Mouse (Mus musculus) liver, postnatal 0 days (tissue): ENCODE measurements around the gene Top2a. TPM values are rescaled to one million over a fixed set of nuclear protein-coding genes. Genes with fewer than 3 reads are reported as not detected.
A peak's percentile ranks its signal among the peaks of the same experiment; 100 is the strongest.

Experiments
- ATAC-seq: fragments of 200-750 bp; cut with Nextera tagmentation; 2 replicates; pipeline ENCODE4 v1.8.0; 2017; ENCODE audit warnings: mild to moderate bottlenecking, moderate library complexity
- DNase-seq: peaks from one replicate; pipeline ENCODE4 v3.0.0-alpha.2; 2016
- H3K27ac ChIP-seq: fragments of 300-500 bp; sonication (generic); 2 replicates; pipeline ENCODE4 v1.5.1; 2014; ENCODE audit warnings: antibody characterized with exemption, moderate library complexity, mild to moderate bottlenecking, low read depth
- H3K27me3 ChIP-seq: fragments of 300-500 bp; sonication (generic); 2 replicates; pipeline ENCODE4 v1.6.1; 2014; ENCODE audit warnings: low read length, control low read depth, mixed read lengths; ENCODE audit not compliant: insufficient read depth
- H3K36me3 ChIP-seq: fragments of 300-500 bp; sonication (generic); replicated peaks from 2 replicates; pipeline ENCODE4 v1.6.1; 2014; ENCODE audit warnings: mild to moderate bottlenecking, control low read depth, low read length, moderate library complexity, mixed read lengths; ENCODE audit not compliant: insufficient read depth
- H3K4me1 ChIP-seq: fragments of 300-500 bp; sonication (generic); 2 replicates; pipeline ENCODE4 v1.6.1; 2014; ENCODE audit warnings: antibody characterized with exemption, mild to moderate bottlenecking, control low read depth; ENCODE audit not compliant: insufficient read depth
- H3K4me2 ChIP-seq: fragments of 300-500 bp; sonication (generic); 2 replicates; pipeline ENCODE4 v1.6.1; 2014; ENCODE audit warnings: low read depth, mild to moderate bottlenecking, low read length, moderate library complexity, mixed read lengths
- H3K4me3 ChIP-seq: fragments of 300-500 bp; sonication (generic); 2 replicates; pipeline ENCODE4 v1.5.1; 2014; ENCODE audit warnings: low read depth, low read length
- H3K9ac ChIP-seq: fragments of 300-500 bp; sonication (generic); replicated peaks from 2 replicates; pipeline ENCODE4 v1.6.1; 2014; ENCODE audit warnings: mild to moderate bottlenecking, moderate library complexity
- H3K9me3 ChIP-seq: fragments of 300-500 bp; sonication (generic); 2 replicates; pipeline ENCODE4 v1.6.1; 2016; ENCODE audit warnings: mild to moderate bottlenecking, control low read depth, low read length, mixed read lengths
- CTCF ChIP-seq: sonication (generic); IDR thresholded peaks from 2 replicates; pipeline ENCODE4 v1.5.1; 2016; ENCODE audit warnings: antibody characterized with exemption, low read depth
- EP300 ChIP-seq: IDR thresholded peaks from 2 replicates; pipeline ENCODE4 v1.6.1; 2016; ENCODE audit warnings: antibody characterized with exemption, low read depth, mild to moderate bottlenecking
- WGBS: fragments of 180-500 bp; shearing (Covaris S2); extraction: QIAGEN DNeasy Blood & Tissue Kit; methylation state at CpG from one replicate; pipeline ENCODE4 v1.1.7; 2014; ENCODE audit not compliant: insufficient replicate concordance; 5-methylcytosine and 5-hydroxymethylcytosine counted together
- polyA plus RNA-seq: library from polyadenylated mRNA; unstranded; fragments of >200 nt; fragmentation: Nextera tagmentation; extraction: Ambion mirVana; gene quantifications from 2 replicates; pipeline ENCODE4 v1.2.1, GENCODE M21; 2015

Top2a gene
- polyA plus RNA-seq, 1 experiment from 2014 or later = 90.2 TPM

- no peak for TF ChIP-seq CTCF
- TF ChIP-seq EP300 = no peak
- no peak overlapping the region for H3K9ac ChIP-seq
- WGBS = 82% methylated on average over 6 of the region's 6 CpGs
- no peak overlapping the region for H3K27ac ChIP-seq
- H3K9me3 ChIP-seq = no peaks in the 10 kb centered on the region
- ATAC-seq = no peak
- H3K36me3 ChIP-seq = peaks cover 32% of the 10 kb centered on the region
- no peak overlapping the region for H3K4me3 ChIP-seq
- no peak for DNase-seq
- H3K4me1 ChIP-seq = 0 out of 2 replicates have a peak, but pooled peaks cover 2% of the 10 kb centered on the region
- no peak overlapping the region for H3K4me2 ChIP-seq
- no peaks in the 10 kb centered on the region for H3K27me3 ChIP-seq
Observed at GRCm38 (mm10) chr11:98974213-98974612, 49.8 kb downstream of the Top2a start.

GRCm38 (mm10) chr11:98973584-98973983, 50.4 kb downstream of the Top2a start:
- Histone ChIP-seq H3K27me3 (no peaks in the 10 kb centered on the region), H3K9me3 (no peaks in the 10 kb centered on the region), H3K4me1 (peaks cover 5% of the 10 kb centered on the region; the same call in 1 of the 2 replicates), H3K4me3 (no peak overlapping the region), H3K4me2 (no peak overlapping the region), H3K27ac (no peak overlapping the region), H3K9ac (no peak overlapping the region), H3K36me3 (peaks cover 32% of the 10 kb centered on the region)
- TF ChIP-seq CTCF = no peak
- WGBS = 86% methylated on average over 14 of the region's 14 CpGs
- peak; percentile 24 for DNase-seq
- ATAC-seq = no peak

- H3K4me1 ChIP-seq = peaks cover 6% of the 10 kb centered on the region; the same call in 1 of the 2 replicates
- no peaks in the 10 kb centered on the region for H3K9me3 ChIP-seq
- 74% methylated on average over 9 of the region's 9 CpGs for WGBS
- TF ChIP-seq EP300 = no peak
- no peak for TF ChIP-seq CTCF
- no peak overlapping the region for H3K9ac ChIP-seq
- H3K4me3 ChIP-seq = no peak overlapping the region
- ATAC-seq (no peak), DNase-seq (no peak)
- H3K36me3 ChIP-seq = peaks cover 39% of the 10 kb centered on the region
- H3K4me2 ChIP-seq = no peak overlapping the region
- no peak overlapping the region for H3K27ac ChIP-seq
- H3K27me3 ChIP-seq = no peaks in the 10 kb centered on the region
Observed at GRCm38 (mm10) chr11:98972801-98973360, 51.1 kb downstream of the Top2a start.

- Histone ChIP-seq H3K9ac (no peak overlapping the region), H3K4me2 (no peak overlapping the region), H3K9me3 (no peaks in the 10 kb centered on the region), H3K36me3 (peaks cover 43% of the 10 kb centered on the region), H3K4me3 (no peak overlapping the region), H3K27me3 (no peaks in the 10 kb centered on the region), H3K4me1 (peaks cover 6% of the 10 kb centered on the region; the same call in 1 of the 2 replicates), H3K27ac (no peak overlapping the region)
- TF ChIP-seq EP300 = no peak
- peak; percentile 95 for TF ChIP-seq CTCF
- peak; percentile 90 for DNase-seq
- 46% methylated on average over 9 of the region's 9 CpGs for WGBS
- peak; percentile 57; the same call in 1 of the 2 replicates for ATAC-seq
Observed at GRCm38 (mm10) chr11:98972215-98972614, 51.8 kb downstream of the Top2a start.

GRCm38 (mm10) chr11:98971316-98972031, 52.5 kb downstream of the Top2a start:
- ATAC-seq = no peak
- TF ChIP-seq CTCF (no peak), EP300 (no peak)
- peaks cover 6% of the 10 kb centered on the region; the same call in 1 of the 2 replicates for H3K4me1 ChIP-seq
- 80% methylated on average over 23 of the region's 23 CpGs for WGBS
- H3K9ac ChIP-seq = no peak overlapping the region
- peaks cover 43% of the 10 kb centered on the region for H3K36me3 ChIP-seq
- H3K4me3 ChIP-seq = no peak overlapping the region
- H3K4me2 ChIP-seq = no peak overlapping the region
- H3K9me3 ChIP-seq = no peaks in the 10 kb centered on the region
- H3K27ac ChIP-seq = no peak overlapping the region
- no peak for DNase-seq
- H3K27me3 ChIP-seq = no peaks in the 10 kb centered on the region

GRCm38 (mm10) chr11:98970191-98970925, 53.6 kb downstream of the Top2a start:
- DNase-seq = no peak
- peaks cover 7% of the 10 kb centered on the region; the same call in 1 of the 2 replicates for H3K4me1 ChIP-seq
- H3K27me3 ChIP-seq = no peaks in the 10 kb centered on the region

More at GRCm38 (mm10) chr11:98970191-98970925, 53.6 kb downstream of the Top2a start:
- Histone ChIP-seq H3K4me3 (no peak overlapping the region), H3K9me3 (no peaks in the 10 kb centered on the region), H3K36me3 (peaks cover 43% of the 10 kb centered on the region), H3K27ac (no peak overlapping the region), H3K9ac (no peak overlapping the region), H3K4me2 (no peak overlapping the region)
- TF ChIP-seq CTCF = no peak
- TF ChIP-seq EP300 = no peak
- no peak for ATAC-seq
- WGBS = 72% methylated on average over 29 of the region's 29 CpGs
